Mouse (Mus musculus) left cerebral cortex, adult 8-10 months (tissue): Measurements from ENCODE around the gene Ppara. TPM values are rescaled to one million over a fixed set of nuclear protein-coding genes. Genes with fewer than 3 reads are reported as not detected.

ENCODE experiments used
- DNase-seq, 2 experiments: peaks; one replicate each; pipeline ENCODE4 v3.0.0; 2022; ENCODE audit warnings: low spot score in 2 of 2
- microRNA-seq, 2 experiments: library from miRNA; unstranded; fragments of <30 nt; microRNA quantifications; one replicate each; pipeline ENCODE4 v1.2.0; 2022
- total RNA-seq, 4 experiments: library from RNA; stranded (reverse); gene quantifications; 2 replicates each; pipeline ENCODE4 v1.2.4; 2022

The Ppara gene
- total RNA-seq, 4 experiments from 2014 or later = 2.8 to 3.6 (median 3.3) TPM

- DNase-seq = no peak
Observed at GRCm38 (mm10) chr15:85841796-85842360, 107.1 kb downstream of the Ppara start.

GRCm38 (mm10) chr15:85845071-85845470 lies 110.3 kb downstream of the Ppara start:
- DNase-seq = no peak

DNA sequence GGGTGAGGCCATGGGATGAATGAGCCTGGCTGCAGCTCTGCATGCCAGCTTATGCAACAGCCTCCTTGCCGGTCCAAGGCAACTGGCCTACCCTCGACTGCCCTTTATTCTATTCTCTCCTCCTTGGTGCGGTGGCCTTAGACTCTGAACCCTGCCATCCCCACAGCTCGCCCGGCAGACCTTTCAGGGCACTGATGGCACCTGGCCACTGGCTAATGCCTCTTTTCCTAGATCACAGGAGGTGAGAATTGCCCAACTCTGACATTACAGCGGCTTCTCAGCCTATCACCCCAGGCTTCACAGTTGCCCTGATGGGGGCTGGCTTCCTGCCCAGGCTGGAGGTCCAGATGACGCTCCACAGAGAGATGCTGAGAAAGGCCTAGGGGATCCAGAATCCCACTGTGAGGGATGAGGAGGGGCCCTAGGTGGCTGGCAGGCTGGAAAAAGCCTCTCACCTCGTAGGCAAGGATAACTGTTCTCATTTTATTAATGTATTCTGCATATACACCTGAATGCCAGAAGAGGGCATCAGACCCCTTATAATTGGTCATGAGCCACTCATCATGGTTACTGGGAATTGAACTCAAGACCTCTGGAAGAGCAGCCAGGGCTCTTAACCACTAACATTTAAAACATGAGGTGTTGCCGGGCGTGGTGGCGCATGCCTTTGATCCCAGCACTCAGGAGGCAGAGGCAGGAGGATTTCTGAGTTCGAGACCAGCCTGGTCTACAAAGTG lies 117.0 kb downstream of the Ppara start:
- DNase-seq = no peak

Small RNAs within 50 kb of the gene (microRNA-seq; reads per million reads assigned to microRNA genes)
- gene Mirlet7b (74,992 to 78,140 reads per million in 2 experiments), gene Mirlet7c-2 (1,390 to 1,619 reads per million in 2 experiments)

Other genes with a start within 250 kb of the Ppara start
- not detected for gene 7530416G11Rik, start 231.8 kb upstream of the Ppara start, total RNA-seq
- 10 to 100 TPM; 30.9 to 37.9 (median 35.1) TPM for gene Wnt7b, start 152.5 kb upstream of the Ppara start, total RNA-seq
- 10 to 100 TPM; 19.8 to 23.5 (median 22.4) TPM for gene Cdpf1, start 76.7 kb downstream of the Ppara start, total RNA-seq
- gene Pkdrej, start 86.8 kb downstream of the Ppara start, total RNA-seq = 1 to 10 TPM; 1.0 to 1.5 (median 1.3) TPM
- gene Ttc38, start 97.3 kb downstream of the Ppara start, total RNA-seq = 10 to 100 TPM in 2 of 4 experiments, 1 to 10 TPM in 2; 5.8 to 13.3 (median 9.6) TPM
- gene Gtse1, start 124.8 kb downstream of the Ppara start, total RNA-seq = under 1 TPM; 0.44 to 0.95 (median 0.50) TPM
- 10 to 100 TPM; 26.3 to 37.9 (median 29.8) TPM for gene Trmu, start 144.3 kb downstream of the Ppara start, total RNA-seq